Mouse (Mus musculus) CH12.LX (cell line): ENCODE results near the gene Klhl23.

ENCODE experiments used
- CTCF ChIP-seq, 2 experiments: IDR thresholded peaks in 1 of 2; conservative IDR thresholded peaks in 1 of 2; 2 replicates each; pipeline ENCODE4 v1.5.1; 2011 to 2012; ENCODE audit warnings: low read depth in 2 of 2, low read length in 2 of 2, improper control_type of control experiment in 1 of 2, inconsistent platforms in 1 of 2, mild to moderate bottlenecking in 1 of 2, moderate library complexity in 1 of 2
- EP300 ChIP-seq: IDR thresholded peaks from 2 replicates; pipeline ENCODE4 v1.6.1; 2011; ENCODE audit warnings: low read length, improper control_type of control experiment
- GABPA ChIP-seq: IDR thresholded peaks from 2 replicates; pipeline ENCODE4 v1.6.1; 2012; ENCODE audit warnings: low read depth, low read length, improper control_type of control experiment, inconsistent platforms; ENCODE audit not compliant: insufficient replicate concordance
- MAZ ChIP-seq: IDR thresholded peaks from 2 replicates; pipeline ENCODE4 v1.6.1; 2012; ENCODE audit warnings: low read depth, mild to moderate bottlenecking, inconsistent platforms, low read length, improper control_type of control experiment, moderate library complexity
- MXI1 ChIP-seq: IDR thresholded peaks from 2 replicates; pipeline ENCODE4 v1.6.1; 2011; ENCODE audit warnings: mild to moderate bottlenecking, low read depth, low read length, improper control_type of control experiment
- POLR2A ChIP-seq: IDR thresholded peaks from 2 replicates; pipeline ENCODE4 v1.6.1; 2011; ENCODE audit warnings: low read depth, mild to moderate bottlenecking, improper control_type of control experiment, low read length
- POLR2AphosphoS2 ChIP-seq: IDR thresholded peaks from 2 replicates; pipeline ENCODE4 v1.6.1; 2011; ENCODE audit warnings: low read depth, low read length, improper control_type of control experiment

GRCm38 (mm10) chr2:69821711-69822110, at the start of gene Klhl23:
- TF ChIP-seq EP300 (no peak), POLR2A (no peak), MAZ (no peak), GABPA (no peak), CTCF (conservative IDR thresholded peaks at IDR 0.05 in 1 of 2, IDR thresholded peaks at IDR 0.05 in 1 of 2; ENCODE audit: low read depth in 2 of 2, low read length in 2 of 2) (no peak), MXI1 (no peak), POLR2AphosphoS2 (no peak)
